13 mouse cellular contexts compared by ENCODE assay signal in genomic region chr11:72735519-72735860, GRCm38 (mm10).
"Had no signal": no experiment of that assay in that cellular context is flagged by ENCODE, and none has a peak within 500 bp of the region (broad histone marks: within the 10 kb centered on the region; RNA-seq: fewer than 3 reads in every experiment).

No protein-coding gene starts in this region.

- H3K9me3 ChIP-seq: limb, embryonic 13.5 days; midbrain, embryonic 15.5 days; neural tube, embryonic 13.5 days; stomach, embryonic 15.5 days had no signal

- H3K27ac ChIP-seq: layer of hippocampus, adult 2 months; limb, embryonic 13.5 days; liver, embryonic 14.5 days; midbrain, embryonic 15.5 days; neural tube, embryonic 13.5 days; stomach, embryonic 15.5 days had no signal

- DNase-seq: kidney, postnatal 10 days; kidney, postnatal 4 days; left cerebral cortex, postnatal 4 days; lung, postnatal 36 days; right cerebral cortex, postnatal 14 days; thymus, adult 2 months; thymus, postnatal 25 days had no signal

- H3K27me3 ChIP-seq: limb, embryonic 13.5 days; midbrain, embryonic 15.5 days; neural tube, embryonic 13.5 days; stomach, embryonic 15.5 days had no signal

- ATAC-seq: midbrain, embryonic 15.5 days had no signal

- H3K9ac ChIP-seq: limb, embryonic 13.5 days; liver, embryonic 14.5 days; midbrain, embryonic 15.5 days; neural tube, embryonic 13.5 days; stomach, embryonic 15.5 days had no signal

- H3K4me2 ChIP-seq: limb, embryonic 13.5 days; midbrain, embryonic 15.5 days; neural tube, embryonic 13.5 days; stomach, embryonic 15.5 days had no signal

- H3K4me1 ChIP-seq: limb, embryonic 13.5 days; midbrain, embryonic 15.5 days; neural tube, embryonic 13.5 days; stomach, embryonic 15.5 days had no signal

- H3K4me3 ChIP-seq: layer of hippocampus, adult 2 months; limb, embryonic 13.5 days; midbrain, embryonic 15.5 days; neural tube, embryonic 13.5 days; stomach, embryonic 15.5 days had no signal
